Mouse (Mus musculus) olfactory bulb, adult 2 months (tissue): ENCODE data around the gene Vmn2r15. TPM values are rescaled to one million over a fixed set of nuclear protein-coding genes. Genes with fewer than 3 reads are reported as not detected.

ENCODE experiments used
- H3K27ac ChIP-seq: fragments of 200-500 bp; 2 replicates; pipeline ENCODE4 v1.5.1; 2012; ENCODE audit warnings: low read depth, low read length; ENCODE audit not compliant: insufficient read depth
- H3K4me1 ChIP-seq: fragments of 200-500 bp; 2 replicates; pipeline ENCODE4 v1.6.1; 2012; ENCODE audit warnings: low read length; ENCODE audit not compliant: control insufficient read depth, insufficient read depth
- H3K4me3 ChIP-seq: fragments of 200-500 bp; 2 replicates; pipeline ENCODE4 v1.5.1; 2012; ENCODE audit warnings: mild to moderate bottlenecking, low read depth, low read length, moderate library complexity; ENCODE audit not compliant: insufficient read depth
- CTCF ChIP-seq: fragments of 200-500 bp; IDR thresholded peaks from 2 replicates; pipeline ENCODE4 v1.5.1; 2012; ENCODE audit warnings: low read depth, mild to moderate bottlenecking, low read length, moderate library complexity; ENCODE audit not compliant: insufficient read depth
- POLR2A ChIP-seq: fragments of 200-500 bp; IDR thresholded peaks from 2 replicates; pipeline ENCODE4 v1.6.1; 2012; ENCODE audit warnings: mild to moderate bottlenecking, low read depth, low read length, moderate library complexity; ENCODE audit not compliant: insufficient read depth
- WGBS: fragments of 180-500 bp; shearing (Covaris S2); methylation state at CpG from one replicate; pipeline ENCODE4 v1.1.7; 2018; 5-methylcytosine and 5-hydroxymethylcytosine counted together
- polyA plus RNA-seq: library from polyadenylated mRNA; stranded (reverse); fragments of >200 nt; gene quantifications from 2 replicates; pipeline ENCODE4 v1.2.4, GENCODE M21; 2012; ENCODE audit warnings: low replicate concordance; ENCODE audit not compliant: missing spikeins, insufficient read depth, insufficient read length

Vmn2r15 gene
- polyA plus RNA-seq, result not detected in 2 replicates

GRCm38 (mm10) chr5:109297544-109297943 is at the start of gene Vmn2r15:
Vmn2r15 (minus strand) TSS chr5:109297644.
- TF ChIP-seq CTCF (no peak), POLR2A (no peak)
- Histone ChIP-seq H3K4me1 (no peaks in the 10 kb centered on the region), H3K27ac (no peak within 1 kb of the TSS), H3K4me3 (no peak within 1 kb of the TSS)
- WGBS, result 56% methylated on average over 3 of the region's 3 CpGs

- no peak within 1 kb of the TSS for H3K27ac ChIP-seq
- H3K4me3 ChIP-seq, result no peak within 1 kb of the TSS
- TF ChIP-seq CTCF (no peak), POLR2A (no peak)
- no peaks in the 10 kb centered on the region for H3K4me1 ChIP-seq
- WGBS, result 53% methylated on average over 2 of the region's 2 CpGs
These were observed 32.4 kb upstream of the Vmn2r15 start, which contains the start of gene Vmn2r16 for GRCm38 (mm10) chr5:109329862-109330261. Vmn2r16 (plus strand) TSS chr5:109330162.

GRCm38 (mm10) chr5:109294655-109295054 is 2.8 kb downstream of the Vmn2r15 start:
- 86% methylated on average over 3 of the region's 3 CpGs for whole genome bisulfite sequencing
- no peak overlapping the region for H3K4me3 ChIP-seq
- H3K27ac ChIP-seq, result no peak overlapping the region
- H3K4me1 ChIP-seq, result no peaks in the 10 kb centered on the region
- no peak for TF ChIP-seq CTCF
- TF ChIP-seq POLR2A, result no peak

Other genes starting within 250 kb of the Vmn2r15 start
- gene Vmn2r11, start 238.1 kb downstream of the Vmn2r15 start, polyA plus RNA-seq, result not detected in 2 replicates
- gene Vmn2r12, start 199.7 kb downstream of the Vmn2r15 start, polyA plus RNA-seq, result not detected in 2 replicates
- gene Vmn2r13, start 105.4 kb downstream of the Vmn2r15 start, polyA plus RNA-seq, result not detected in 2 replicates
- gene Vmn2r14, start 72.9 kb downstream of the Vmn2r15 start, polyA plus RNA-seq, result not detected in 2 replicates
- gene Vmn2r16, start 32.5 kb upstream of the Vmn2r15 start, polyA plus RNA-seq, result not detected in 2 replicates
- gene Vmn2r17, start 122.0 kb upstream of the Vmn2r15 start, polyA plus RNA-seq, result not detected in 2 replicates